ENCODE assay signal across 8 mouse cellular contexts in the genomic region with DNA sequence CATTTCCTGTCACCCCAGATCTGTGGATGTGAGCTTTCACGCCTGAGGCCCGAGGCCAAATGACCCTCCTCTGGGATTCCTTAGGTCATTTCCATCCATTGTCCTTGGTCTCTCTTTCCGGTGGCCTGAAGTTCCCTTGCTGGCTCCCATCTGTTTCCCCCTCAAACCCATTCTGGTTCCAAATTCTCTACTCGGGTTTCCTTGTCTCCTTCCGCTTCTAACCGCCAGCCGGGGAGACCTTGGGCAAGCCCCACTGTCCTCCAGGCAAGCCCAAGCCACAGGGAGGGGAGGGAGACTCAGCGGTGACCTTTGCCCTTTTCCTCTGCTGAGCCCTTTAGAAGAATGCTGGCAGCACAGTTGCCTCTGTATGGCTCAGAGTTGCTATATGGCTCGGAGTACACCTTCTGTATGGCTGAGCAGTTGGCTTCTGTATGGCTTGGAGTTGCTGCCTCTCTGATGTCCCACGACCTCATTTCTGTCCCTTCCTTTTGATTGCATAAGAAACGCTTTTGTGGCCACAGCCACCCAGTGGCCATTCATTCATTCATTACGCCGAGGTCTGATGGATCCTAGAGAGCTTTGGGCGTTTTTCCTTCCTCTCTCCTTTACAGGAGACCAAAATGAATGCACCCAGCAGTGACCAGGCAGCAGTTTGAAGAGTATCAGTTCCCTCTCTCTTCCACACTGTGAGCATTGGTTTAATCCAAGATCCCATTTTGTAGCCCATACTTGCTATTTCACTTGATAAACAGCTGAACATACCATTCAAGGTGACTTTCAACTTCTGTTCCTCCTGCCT. TPM values are rescaled to one million over a fixed set of nuclear protein-coding genes. Genes with fewer than 3 reads are reported as not detected.
A peak's percentile ranks its signal among the peaks of the same experiment; 100 is the strongest.
DNase-seq lines count a peak whose midpoint lies in the region; ATAC-seq and TF ChIP-seq lines count a peak whose summit lies in the region.

No protein-coding gene starts in this region.

- no peaks in the 10 kb centered on the region for H3K9me3 ChIP-seq in midbrain, embryonic 10.5 days (replicated peaks)
- H3K9me3 ChIP-seq in midbrain, embryonic 11.5 days (ENCODE audit: control insufficient read depth, low read length) = no peaks in the 10 kb centered on the region
- no peaks in the 10 kb centered on the region for H3K9me3 ChIP-seq in liver, embryonic 13.5 days (replicated peaks)
- H3K9me3 ChIP-seq in forebrain, postnatal 0 days (ENCODE audit: low read length) = no peaks in the 10 kb centered on the region

- H3K9ac ChIP-seq in midbrain, embryonic 11.5 days (ENCODE audit: low read length) = no peak overlapping the region
- H3K9ac ChIP-seq in liver, embryonic 13.5 days = no peak overlapping the region
- H3K9ac ChIP-seq in forebrain, postnatal 0 days = no peak overlapping the region

- H3K4me1 ChIP-seq in midbrain, embryonic 10.5 days = peaks cover 16% of the 10 kb centered on the region
- H3K4me1 ChIP-seq in midbrain, embryonic 11.5 days (ENCODE audit: control insufficient read depth, insufficient read depth, low read length) = 0 out of 2 replicates have a peak, but pooled peaks cover 2% of the 10 kb centered on the region
- H3K4me1 ChIP-seq in liver, embryonic 13.5 days (replicated peaks) = peaks cover 42% of the 10 kb centered on the region
- H3K4me1 ChIP-seq in forebrain, postnatal 0 days (ENCODE audit: insufficient read depth) = no peaks in the 10 kb centered on the region

- no peak overlapping the region for H3K4me2 ChIP-seq in midbrain, embryonic 11.5 days
- no peak overlapping the region for H3K4me2 ChIP-seq in liver, embryonic 13.5 days
- H3K4me2 ChIP-seq in forebrain, postnatal 0 days (ENCODE audit: low read depth) = no peak overlapping the region

- no peaks in the 10 kb centered on the region for H3K27me3 ChIP-seq in midbrain, embryonic 10.5 days (ENCODE audit: low read depth, poor library complexity, severe bottlenecking)
- H3K27me3 ChIP-seq in midbrain, embryonic 11.5 days (ENCODE audit: control insufficient read depth, insufficient read depth, low read length) = no peaks in the 10 kb centered on the region
- H3K27me3 ChIP-seq in liver, embryonic 13.5 days = no peaks in the 10 kb centered on the region
- H3K27me3 ChIP-seq in forebrain, postnatal 0 days (ENCODE audit: insufficient read depth, low read length) = no peaks in the 10 kb centered on the region

- TF ChIP-seq CTCF in forebrain, postnatal 0 days (IDR thresholded peaks at IDR 0.05; ENCODE audit: low read depth) = no peak

- no peak for ATAC-seq in midbrain, embryonic 11.5 days (ENCODE audit: low FRiP score)
- ATAC-seq in liver, embryonic 13.5 days (ENCODE audit: low read depth) = peak; percentile 32; the same call in 1 of the 2 replicates
- no peak for ATAC-seq in CD4-positive, CD25-positive, alpha-beta regulatory T cell, adult 4 months
- no peak for ATAC-seq in forebrain, postnatal 0 days

- intact Hi-C loops in heart, postnatal 14 days (cut with DNase I) = no loop called here

- peak; percentile 59 for DNase-seq in midbrain, embryonic 10.5 days (ENCODE audit: low spot score)
- no peak for DNase-seq in midbrain, embryonic 11.5 days (ENCODE audit: low spot score, missing footprints)
- DNase-seq in heart, postnatal 14 days = peak; percentile 54 to 65
- DNase-seq in liver, embryonic 13.5 days = no peak
- no peak for DNase-seq in spleen, postnatal 10 days (ENCODE audit: low spot score in 2 of 2)
- no peak for DNase-seq in layer of hippocampus, adult 9-11 months
- DNase-seq in forebrain, postnatal 0 days = no peak

- WGBS in midbrain, embryonic 10.5 days = 41% methylated on average over 14 of the region's 14 CpGs
- WGBS in midbrain, embryonic 11.5 days = 33% methylated on average over 14 of the region's 14 CpGs
- 25% methylated on average over 14 of the region's 14 CpGs for WGBS in liver, embryonic 13.5 days (ENCODE audit: insufficient replicate concordance)
- 49% methylated on average over 14 of the region's 14 CpGs for WGBS in forebrain, postnatal 0 days

- peak overlapping the region; percentile 50 for H3K27ac ChIP-seq in midbrain, embryonic 10.5 days (replicated peaks)
- H3K27ac ChIP-seq in midbrain, embryonic 11.5 days (ENCODE audit: low read depth, low read length) = no peak overlapping the region
- peak overlapping the region; percentile 13; the same call in 1 of the 2 replicates for H3K27ac ChIP-seq in liver, embryonic 13.5 days
- no peak overlapping the region for H3K27ac ChIP-seq in forebrain, postnatal 0 days (ENCODE audit: low read depth, low read length)

- H3K36me3 ChIP-seq in midbrain, embryonic 10.5 days = no peaks in the 10 kb centered on the region
- H3K36me3 ChIP-seq in midbrain, embryonic 11.5 days (ENCODE audit: control insufficient read depth, insufficient read depth, low read length) = no peaks in the 10 kb centered on the region
- no peaks in the 10 kb centered on the region for H3K36me3 ChIP-seq in liver, embryonic 13.5 days
- no peaks in the 10 kb centered on the region for H3K36me3 ChIP-seq in forebrain, postnatal 0 days (ENCODE audit: insufficient read depth)

- no peak overlapping the region for H3K4me3 ChIP-seq in midbrain, embryonic 10.5 days
- H3K4me3 ChIP-seq in midbrain, embryonic 11.5 days (ENCODE audit: low read depth, low read length) = no peak overlapping the region
- H3K4me3 ChIP-seq in liver, embryonic 13.5 days (replicated peaks) = no peak overlapping the region
- no peak overlapping the region for H3K4me3 ChIP-seq in forebrain, postnatal 0 days (ENCODE audit: low read depth, low read length)

RNA-seq across cellular contexts. Expression of gene Ldlrap1, which starts 11.5 kb away (rescaled TPM):
- polyA plus RNA-seq in midbrain, embryonic 10.5 days (2016; fragmentation: Nextera tagmentation; extraction: Ambion mirVana) = 8.6 and 9.3 TPM in 2 replicates
- 4.8 and 5.7 TPM in 2 replicates for polyA plus RNA-seq in midbrain, embryonic 11.5 days (2014; fragmentation: Nextera tagmentation; extraction: Ambion mirVana)
- total RNA-seq in heart, postnatal 14 days (2021) = 10 to 100 TPM; 18.3 to 18.6 TPM
- polyA plus RNA-seq in liver, embryonic 13.5 days (2015; fragmentation: Nextera tagmentation; extraction: Ambion mirVana) = 20.3 and 23.1 TPM in 2 replicates
- 10 to 100 TPM; 26.1 to 42.4 TPM for polyA plus RNA-seq in CD4-positive, CD25-positive, alpha-beta regulatory T cell, adult 4 months (2017; shearing (Covaris generic))
- total RNA-seq in forebrain, postnatal 0 days (2014; rRNA removed) = 1.2 and 1.7 TPM in 2 replicates
- 2.3 TPM in 2 replicates for polyA plus RNA-seq in forebrain, postnatal 0 days (2015; fragmentation: Nextera tagmentation; extraction: Ambion mirVana)

Comparison
In these comparisons a context has a peak if more than half of its experiments do, and no peak if none do; other contexts are left out.
1. DNase-seq: peak in midbrain, embryonic 10.5 days (single experiment) and heart, postnatal 14 days (2 of 2); none in midbrain, embryonic 11.5 days (single experiment), liver, embryonic 13.5 days (single experiment), spleen, postnatal 10 days (0 of 2), layer of hippocampus, adult 9-11 months (single experiment) and forebrain, postnatal 0 days (single experiment).
2. H3K27ac ChIP-seq: peak in midbrain, embryonic 10.5 days (single experiment) and liver, embryonic 13.5 days (single experiment); none in midbrain, embryonic 11.5 days (single experiment) and forebrain, postnatal 0 days (single experiment).